Mouse (Mus musculus) forelimb bud, embryonic 11.5 days (tissue): ENCODE results near the gene Epha3.

ENCODE experiments used
- DNase-seq: peaks from one replicate; pipeline ENCODE4 v3.0.0-alpha.2; 2012; ENCODE audit warnings: low read depth, low spot score

Epha3 gene

GRCm38 (mm10) chr16:63783544-63783943 lies 80.4 kb downstream of the Epha3 start:
- no peak for DNase-seq

GRCm38 (mm10) chr16:63782101-63782500 lies 81.9 kb downstream of the Epha3 start:
- no peak for DNase-seq

GRCm38 (mm10) chr16:63780151-63780550 lies 83.8 kb downstream of the Epha3 start:
- no peak for DNase-seq

- DNase-seq, result no peak
These were observed 86.2 kb downstream of the Epha3 start for GRCm38 (mm10) chr16:63777811-63778210.

GRCm38 (mm10) chr16:63772566-63772965 lies 91.4 kb downstream of the Epha3 start:
- no peak for DNase-seq

GRCm38 (mm10) chr16:63767589-63767988 lies 96.4 kb downstream of the Epha3 start:
- no peak for DNase-seq

- no peak for DNase-seq
These were observed 102.8 kb downstream of the Epha3 start for GRCm38 (mm10) chr16:63761177-63761576.

GRCm38 (mm10) chr16:63760112-63760511 lies 103.9 kb downstream of the Epha3 start:
- DNase-seq, result no peak

GRCm38 (mm10) chr16:63753052-63753451 lies 110.9 kb downstream of the Epha3 start:
- DNase-seq, result peak; percentile 3

GRCm38 (mm10) chr16:63747817-63748216 lies 116.2 kb downstream of the Epha3 start:
- DNase-seq, result no peak

GRCm38 (mm10) chr16:63745465-63745864 lies 118.5 kb downstream of the Epha3 start:
- no peak for DNase-seq

- no peak for DNase-seq
These were observed 120.6 kb downstream of the Epha3 start for GRCm38 (mm10) chr16:63743208-63743854.

GRCm38 (mm10) chr16:63719235-63719634 lies 144.7 kb downstream of the Epha3 start:
- DNase-seq, result no peak

GRCm38 (mm10) chr16:63717317-63717716 lies 146.7 kb downstream of the Epha3 start:
- no peak for DNase-seq

GRCm38 (mm10) chr16:63706912-63707868 lies 156.8 kb downstream of the Epha3 start:
- peak; percentile 13 for DNase-seq

GRCm38 (mm10) chr16:63689371-63689770 lies 174.6 kb downstream of the Epha3 start:
- no peak for DNase-seq

- DNase-seq, result no peak
These were observed 179.8 kb downstream of the Epha3 start for GRCm38 (mm10) chr16:63684211-63684610.

- no peak for DNase-seq
These were observed 189.5 kb downstream of the Epha3 start for GRCm38 (mm10) chr16:63674426-63674825.

GRCm38 (mm10) chr16:63673236-63673840 lies 190.6 kb downstream of the Epha3 start:
- no peak for DNase-seq

- DNase-seq, result no peak
These were observed 198.0 kb downstream of the Epha3 start for GRCm38 (mm10) chr16:63665897-63666464.

- DNase-seq, result peak; percentile 55
These were observed 205.5 kb downstream of the Epha3 start for GRCm38 (mm10) chr16:63658302-63658974.
